Mouse (Mus musculus) brain, embryonic 14.5 days (tissue): ENCODE measurements at regions not wholly inside any gene's neighbourhood (a gene's known extent, or its start where the extent isn't known, plus 50 kb on each side); places are given as distances from the start of the nearest gene placed in this dataset.
A peak's percentile ranks its signal among the peaks of the same experiment; 100 is the strongest.

Experiments
- CTCF ChIP-seq: fragments of 200-500 bp; IDR thresholded peaks from 2 replicates; pipeline ENCODE4 v1.5.1; 2012; ENCODE audit warnings: inconsistent platforms, mild to moderate bottlenecking, moderate library complexity, borderline replicate concordance; ENCODE audit not compliant: insufficient read depth, insufficient read length; ENCODE audit errors: extremely low read depth
- POLR2A ChIP-seq: fragments of 200-500 bp; IDR thresholded peaks from 2 replicates; pipeline ENCODE4 v1.6.1; 2012; ENCODE audit warnings: mild to moderate bottlenecking, inconsistent platforms, borderline replicate concordance; ENCODE audit not compliant: poor library complexity, insufficient read depth, insufficient read length, severe bottlenecking; ENCODE audit errors: extremely low read depth

- TF ChIP-seq POLR2A (no peak), CTCF (peak; percentile 26; the same call in 1 of the 2 replicates)
Observed at GRCm38 (mm10) chr3:57912650-57913343, 64.9 kb upstream of the Pfn2 start.
